Mouse (Mus musculus): ENCODE results near the gene Aldh16a1.

GRCm38 (mm10) chr7:45169495-45169894 is 15.1 kb upstream of the Aldh16a1 start:
- TF ChIP-seq CTCF (IDR thresholded peaks at IDR 0.05; ENCODE audit: control insufficient read depth, insufficient read depth, insufficient replicate concordance, low read depth, low read length) = no peak
- no peak for TF ChIP-seq POLR2A (IDR thresholded peaks at IDR 0.05; ENCODE audit: control insufficient read depth, low read depth, low read length)
